Mouse (Mus musculus) midbrain, embryonic 11.5 days (tissue): Measurements from ENCODE around the gene Gm28729. TPM values are rescaled to one million over a fixed set of nuclear protein-coding genes. Genes with fewer than 3 reads are reported as not detected.
"Not testable (repeated sequence)": the region's sequence is repeated elsewhere in the genome, so short reads cannot be mapped to it uniquely, and the experiment has no call there.

Source experiments
- ATAC-seq: fragments of 200-750 bp; cut with Nextera tagmentation; 2 replicates; pipeline ENCODE4 v1.8.0; 2017; ENCODE audit warnings: moderate TSS enrichment, moderate library complexity; ENCODE audit not compliant: low FRiP score
- DNase-seq: peaks from one replicate; pipeline ENCODE4 v3.0.0; 2015; ENCODE audit warnings: low spot score; ENCODE audit errors: missing footprints
- H3K27ac ChIP-seq: fragments of 300-500 bp; sonication (generic); 2 replicates; pipeline ENCODE4 v1.5.1; 2014; ENCODE audit warnings: low read depth, low read length
- H3K27me3 ChIP-seq: fragments of 300-500 bp; sonication (generic); 2 replicates; pipeline ENCODE4 v1.6.1; 2014; ENCODE audit warnings: mild to moderate bottlenecking, low read length, moderate library complexity, mixed read lengths; ENCODE audit not compliant: control insufficient read depth, insufficient read depth
- H3K36me3 ChIP-seq: fragments of 300-500 bp; sonication (generic); 2 replicates; pipeline ENCODE4 v1.6.1; 2014; ENCODE audit warnings: mild to moderate bottlenecking, low read length, moderate library complexity, mixed read lengths; ENCODE audit not compliant: control insufficient read depth, insufficient read depth
- H3K4me1 ChIP-seq: fragments of 300-500 bp; sonication (generic); 2 replicates; pipeline ENCODE4 v1.6.1; 2014; ENCODE audit warnings: low read length; ENCODE audit not compliant: control insufficient read depth, insufficient read depth
- H3K4me2 ChIP-seq: fragments of 300-500 bp; sonication (generic); 2 replicates; pipeline ENCODE4 v1.6.1; 2014; ENCODE audit warnings: mild to moderate bottlenecking, moderate library complexity
- H3K4me3 ChIP-seq: fragments of 300-500 bp; sonication (generic); 2 replicates; pipeline ENCODE4 v1.5.1; 2014; ENCODE audit warnings: low read depth, low read length
- H3K9ac ChIP-seq: fragments of 300-500 bp; sonication (generic); 2 replicates; pipeline ENCODE4 v1.6.1; 2014; ENCODE audit warnings: low read length
- H3K9me3 ChIP-seq: fragments of 300-500 bp; sonication (generic); 2 replicates; pipeline ENCODE4 v1.6.1; 2016; ENCODE audit warnings: low read length; ENCODE audit not compliant: control insufficient read depth
- WGBS: fragments of 180-500 bp; shearing (Covaris S2); extraction: QIAGEN DNeasy Blood & Tissue Kit; methylation state at CpG from one replicate; pipeline ENCODE4 v1.1.7; 2014; 5-methylcytosine and 5-hydroxymethylcytosine counted together
- polyA plus RNA-seq: library from polyadenylated mRNA; unstranded; fragments of >200 nt; fragmentation: Nextera tagmentation; extraction: Ambion mirVana; gene quantifications from 2 replicates; pipeline ENCODE4 v1.2.1, GENCODE M21; 2014

Gm28729 gene
- polyA plus RNA-seq, 1 experiment from 2014 or later = not detected

- Histone ChIP-seq H3K9me3 (no peaks in the 10 kb centered on the region), H3K9ac (peak overlapping the region; percentile 26; the same call in 1 of the 2 replicates), H3K27ac (peak overlapping the region; percentile 50; the same call in 1 of the 2 replicates), H3K36me3 (no peaks in the 10 kb centered on the region), H3K27me3 (no peaks in the 10 kb centered on the region), H3K4me3 (0 out of 2 replicates have a peak overlapping the region, but pooled peaks have one; percentile 12), H3K4me2 (peak overlapping the region; percentile 33), H3K4me1 (no peaks in the 10 kb centered on the region)
- ATAC-seq = peak; percentile 92
- peak; percentile 99 for DNase-seq
- 21% methylated on average over 27 of the region's 27 CpGs for WGBS
Measured at GRCm38 (mm10) chr9:96543643-96544640, 18.9 kb upstream of the Gm28729 start.

- DNase-seq (no peak), ATAC-seq (no peak)
- peaks cover 5% of the 10 kb centered on the region; the same call in 1 of the 2 replicates for H3K4me1 ChIP-seq
- no peaks in the 10 kb centered on the region for H3K9me3 ChIP-seq
- no peaks in the 10 kb centered on the region for H3K27me3 ChIP-seq
- H3K4me2 ChIP-seq = no peak overlapping the region
- 69% methylated on average over 10 of the region's 10 CpGs for WGBS
- H3K27ac ChIP-seq = no peak overlapping the region
- H3K36me3 ChIP-seq = no peaks in the 10 kb centered on the region
- H3K4me3 ChIP-seq = no peak overlapping the region
- no peak overlapping the region for H3K9ac ChIP-seq
Measured at GRCm38 (mm10) chr9:96538916-96539315, 13.9 kb upstream of the Gm28729 start.

GRCm38 (mm10) chr9:96537615-96537919 is 12.5 kb upstream of the Gm28729 start:
- Histone ChIP-seq H3K9me3 (no peaks in the 10 kb centered on the region), H3K4me2 (no peak overlapping the region), H3K36me3 (no peaks in the 10 kb centered on the region), H3K27me3 (no peaks in the 10 kb centered on the region), H3K27ac (no peak overlapping the region), H3K9ac (no peak overlapping the region), H3K4me3 (no peak overlapping the region), H3K4me1 (peaks cover 5% of the 10 kb centered on the region; the same call in 1 of the 2 replicates)
- DNase-seq (no peak), ATAC-seq (no peak)
- WGBS = 86% methylated on average over 6 of the region's 6 CpGs

GRCm38 (mm10) chr9:96536895-96537614 is 12.0 kb upstream of the Gm28729 start:
- no peaks in the 10 kb centered on the region for H3K27me3 ChIP-seq
- H3K27ac ChIP-seq = no peak overlapping the region
- H3K4me2 ChIP-seq = peak overlapping the region; percentile 47
- DNase-seq (peak; percentile 93), ATAC-seq (peak; percentile 55)
- peak overlapping the region; percentile 60 for H3K9ac ChIP-seq
- no peaks in the 10 kb centered on the region for H3K9me3 ChIP-seq
- 33% methylated on average over 37 of the region's 37 CpGs for WGBS
- no peaks in the 10 kb centered on the region for H3K36me3 ChIP-seq
- H3K4me3 ChIP-seq = peak overlapping the region; percentile 19; the same call in 1 of the 2 replicates
- H3K4me1 ChIP-seq = peaks cover 5% of the 10 kb centered on the region; the same call in 1 of the 2 replicates

GRCm38 (mm10) chr9:96536093-96536492 is 11.0 kb upstream of the Gm28729 start:
- not testable (repeated sequence) for H3K9me3 ChIP-seq, ATAC-seq, H3K4me1 ChIP-seq, H3K27me3 ChIP-seq, H3K36me3 ChIP-seq, DNase-seq, H3K27ac ChIP-seq, H3K9ac ChIP-seq, H3K4me3 ChIP-seq, H3K4me2 ChIP-seq
- 92% methylated on average over 4 of the region's 4 CpGs for WGBS

- no peak overlapping the region for H3K9ac ChIP-seq
- H3K27ac ChIP-seq = no peak overlapping the region
- WGBS = 83% methylated on average over 6 of the region's 6 CpGs
- H3K36me3 ChIP-seq = no peaks in the 10 kb centered on the region
- H3K4me3 ChIP-seq = no peak overlapping the region
- no peaks in the 10 kb centered on the region for H3K9me3 ChIP-seq
- ATAC-seq (no peak), DNase-seq (no peak)
- peaks cover 5% of the 10 kb centered on the region; the same call in 1 of the 2 replicates for H3K4me1 ChIP-seq
- no peaks in the 10 kb centered on the region for H3K27me3 ChIP-seq
- no peak overlapping the region for H3K4me2 ChIP-seq
Measured at GRCm38 (mm10) chr9:96535431-96535830, 10.4 kb upstream of the Gm28729 start.

GRCm38 (mm10) chr9:96534256-96534655 is 9.2 kb upstream of the Gm28729 start:
- WGBS = 92% methylated on average over 4 of the region's 4 CpGs

DNA sequence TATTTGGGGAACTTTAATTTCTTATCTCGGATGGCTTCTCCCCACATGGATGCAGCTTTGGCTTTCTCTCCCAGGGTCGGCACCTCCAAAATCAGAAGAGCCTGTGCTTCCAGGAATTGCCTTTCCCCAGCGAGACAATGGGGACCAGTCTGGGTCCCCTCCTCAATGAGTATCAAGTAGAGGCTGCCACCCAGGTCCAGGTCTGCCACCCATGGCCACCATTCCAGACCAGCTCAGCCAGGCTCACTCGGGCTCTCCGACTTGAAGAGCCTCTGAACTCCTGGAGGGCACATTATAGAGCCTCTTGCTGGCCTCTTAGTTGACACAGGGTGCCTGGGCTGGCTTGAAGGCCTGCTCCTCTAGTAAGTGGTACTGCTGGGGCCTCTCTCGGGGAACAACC is 8.4 kb upstream of the Gm28729 start:
- H3K27me3 ChIP-seq = no peaks in the 10 kb centered on the region
- WGBS = 83% methylated on average over 6 of the region's 6 CpGs

More at GRCm38 (mm10) chr9:96534256-96534655, 9.2 kb upstream of the Gm28729 start:
- Histone ChIP-seq H3K27me3 (no peaks in the 10 kb centered on the region), H3K4me1 (peaks cover 5% of the 10 kb centered on the region; the same call in 1 of the 2 replicates), H3K4me3 (no peak overlapping the region), H3K9ac (no peak overlapping the region), H3K36me3 (no peaks in the 10 kb centered on the region), H3K27ac (no peak overlapping the region), H3K4me2 (no peak overlapping the region), H3K9me3 (no peaks in the 10 kb centered on the region)
- ATAC-seq = no peak
- DNase-seq = no peak

More for the DNA sequence above, 8.4 kb upstream of the Gm28729 start:
- H3K36me3 ChIP-seq = no peaks in the 10 kb centered on the region
- H3K4me3 ChIP-seq = no peak overlapping the region
- H3K9ac ChIP-seq = no peak overlapping the region
- DNase-seq = no peak
- peaks cover 5% of the 10 kb centered on the region; the same call in 1 of the 2 replicates for H3K4me1 ChIP-seq
- H3K27ac ChIP-seq = no peak overlapping the region
- H3K9me3 ChIP-seq = no peaks in the 10 kb centered on the region
- ATAC-seq = no peak
- H3K4me2 ChIP-seq = no peak overlapping the region
